Mouse (Mus musculus) heart, embryonic 11.5 days (tissue): ENCODE data around the gene Tmem30a. TPM values are rescaled to one million over a fixed set of nuclear protein-coding genes. Genes with fewer than 3 reads are reported as not detected.

ENCODE experiments used
- ATAC-seq: fragments of 200-750 bp; cut with Nextera tagmentation; replicated peaks from 2 replicates; pipeline ENCODE4 v1.8.0; 2017; ENCODE audit warnings: moderate library complexity; ENCODE audit not compliant: insufficient number of reproducible peaks, low FRiP score, low TSS enrichment
- H3K27ac ChIP-seq: fragments of 300-500 bp; sonication (generic); 2 replicates; pipeline ENCODE4 v1.5.1; 2014; ENCODE audit warnings: mild to moderate bottlenecking, low read depth, low read length
- H3K27me3 ChIP-seq: fragments of 300-500 bp; sonication (generic); 2 replicates; pipeline ENCODE4 v1.6.1; 2014; ENCODE audit warnings: mild to moderate bottlenecking, low read length, mixed read lengths; ENCODE audit not compliant: control insufficient read depth, insufficient read depth
- H3K36me3 ChIP-seq: fragments of 300-500 bp; sonication (generic); 2 replicates; pipeline ENCODE4 v1.6.1; 2014; ENCODE audit warnings: mild to moderate bottlenecking, low read length, moderate library complexity, mixed read lengths; ENCODE audit not compliant: control insufficient read depth, insufficient read depth
- H3K4me1 ChIP-seq: fragments of 300-500 bp; sonication (generic); 2 replicates; pipeline ENCODE4 v1.6.1; 2014; ENCODE audit warnings: low read length; ENCODE audit not compliant: control insufficient read depth, insufficient read depth
- H3K4me2 ChIP-seq: fragments of 300-500 bp; sonication (generic); 2 replicates; pipeline ENCODE4 v1.6.1; 2014; ENCODE audit warnings: mild to moderate bottlenecking, moderate library complexity
- H3K4me3 ChIP-seq: fragments of 300-500 bp; sonication (generic); 2 replicates; pipeline ENCODE4 v1.5.1; 2014; ENCODE audit warnings: low read depth, low read length
- H3K9ac ChIP-seq: fragments of 300-500 bp; sonication (generic); 2 replicates; pipeline ENCODE4 v1.6.1; 2014; ENCODE audit warnings: mild to moderate bottlenecking, low read depth, low read length, moderate library complexity
- H3K9me3 ChIP-seq: fragments of 300-500 bp; sonication (generic); replicated peaks from 2 replicates; pipeline ENCODE4 v1.6.1; 2016; ENCODE audit warnings: low read length; ENCODE audit not compliant: control insufficient read depth
- WGBS: fragments of 180-500 bp; shearing (Covaris S2); extraction: QIAGEN DNeasy Blood & Tissue Kit; methylation state at CpG from one replicate; pipeline ENCODE4 v1.1.7; 2014; ENCODE audit not compliant: insufficient replicate concordance; 5-methylcytosine and 5-hydroxymethylcytosine counted together
- polyA plus RNA-seq: library from polyadenylated mRNA; unstranded; fragments of >200 nt; fragmentation: Nextera tagmentation; extraction: Ambion mirVana; gene quantifications from 2 replicates; pipeline ENCODE4 v1.2.1, GENCODE M21; 2014

The Tmem30a gene
- polyA plus RNA-seq, 1 experiment from 2014 or later, result 88.2 TPM

- Histone ChIP-seq H3K4me2 (no peak overlapping the region), H3K4me3 (no peak overlapping the region), H3K27me3 (no peaks in the 10 kb centered on the region), H3K36me3 (no peaks in the 10 kb centered on the region), H3K27ac (no peak overlapping the region), H3K9me3 (no peaks in the 10 kb centered on the region), H3K9ac (no peak overlapping the region), H3K4me1 (no peaks in the 10 kb centered on the region)
- 47% methylated on average over 4 of the region's 4 CpGs for WGBS
- no peak for ATAC-seq
Measured at GRCm38 (mm10) chr9:79807178-79807577, 13.9 kb upstream of the Tmem30a start.

- WGBS, result 49% methylated on average over 12 of the region's 12 CpGs
- H3K27me3 ChIP-seq, result no peaks in the 10 kb centered on the region
- H3K4me3 ChIP-seq, result no peak overlapping the region
- H3K4me1 ChIP-seq, result no peaks in the 10 kb centered on the region
- H3K9ac ChIP-seq, result no peak overlapping the region
- H3K27ac ChIP-seq, result no peak overlapping the region
- no peaks in the 10 kb centered on the region for H3K9me3 ChIP-seq
- ATAC-seq, result no peak
- H3K36me3 ChIP-seq, result no peaks in the 10 kb centered on the region
- H3K4me2 ChIP-seq, result no peak overlapping the region
Measured at GRCm38 (mm10) chr9:79806317-79807075, 13.2 kb upstream of the Tmem30a start.

- WGBS, result 87% methylated on average over 10 of the region's 10 CpGs
Measured at GRCm38 (mm10) chr9:79805426-79805825, 12.1 kb upstream of the Tmem30a start.

GRCm38 (mm10) chr9:79796461-79797135 is 3.3 kb upstream of the Tmem30a start:
- no peaks in the 10 kb centered on the region for H3K27me3 ChIP-seq
- H3K4me1 ChIP-seq, result peaks cover 2% of the 10 kb centered on the region; the same call in 1 of the 2 replicates
- H3K4me3 ChIP-seq, result no peak overlapping the region
- no peak for ATAC-seq
- H3K36me3 ChIP-seq, result no peaks in the 10 kb centered on the region
- WGBS, result 62% methylated on average over 7 of the region's 7 CpGs
- H3K9ac ChIP-seq, result no peak overlapping the region
- H3K4me2 ChIP-seq, result no peak overlapping the region
- H3K27ac ChIP-seq, result no peak overlapping the region
- H3K9me3 ChIP-seq, result no peaks in the 10 kb centered on the region

More at GRCm38 (mm10) chr9:79805426-79805825, 12.1 kb upstream of the Tmem30a start:
- no peak for ATAC-seq
- Histone ChIP-seq H3K4me1 (no peaks in the 10 kb centered on the region), H3K36me3 (no peaks in the 10 kb centered on the region), H3K27me3 (no peaks in the 10 kb centered on the region), H3K9ac (no peak overlapping the region), H3K4me2 (no peak overlapping the region), H3K27ac (no peak overlapping the region), H3K4me3 (no peak overlapping the region), H3K9me3 (no peaks in the 10 kb centered on the region)

- Histone ChIP-seq H3K27me3 (no peaks in the 10 kb centered on the region), H3K4me2 (no peak overlapping the region), H3K4me3 (no peak overlapping the region), H3K9me3 (no peaks in the 10 kb centered on the region), H3K9ac (no peak overlapping the region), H3K4me1 (peaks cover 2% of the 10 kb centered on the region; the same call in 1 of the 2 replicates), H3K27ac (no peak overlapping the region), H3K36me3 (no peaks in the 10 kb centered on the region)
- no peak for ATAC-seq
- 65% methylated on average over 1 of the region's 1 CpGs for WGBS
Measured at GRCm38 (mm10) chr9:79795076-79795475, 1.8 kb upstream of the Tmem30a start.

- H3K4me2 ChIP-seq, result no peak overlapping the region
- 81% methylated on average over 2 of the region's 2 CpGs for WGBS
- no peaks in the 10 kb centered on the region for H3K9me3 ChIP-seq
- no peaks in the 10 kb centered on the region for H3K27me3 ChIP-seq
- no peak overlapping the region for H3K9ac ChIP-seq
- H3K27ac ChIP-seq, result no peak overlapping the region
- no peak overlapping the region for H3K4me3 ChIP-seq
- H3K4me1 ChIP-seq, result no peaks in the 10 kb centered on the region
- ATAC-seq, result no peak
- H3K36me3 ChIP-seq, result no peaks in the 10 kb centered on the region
Measured at GRCm38 (mm10) chr9:79785794-79786085, 7.6 kb downstream of the Tmem30a start.

GRCm38 (mm10) chr9:79784934-79785793 is 8.1 kb downstream of the Tmem30a start:
- no peak overlapping the region for H3K4me2 ChIP-seq
- no peaks in the 10 kb centered on the region for H3K9me3 ChIP-seq
- 86% methylated on average over 2 of the region's 2 CpGs for WGBS
- no peaks in the 10 kb centered on the region for H3K4me1 ChIP-seq
- ATAC-seq, result no peak
- H3K27me3 ChIP-seq, result no peaks in the 10 kb centered on the region
- H3K4me3 ChIP-seq, result no peak overlapping the region
- H3K27ac ChIP-seq, result no peak overlapping the region
- H3K9ac ChIP-seq, result no peak overlapping the region
- H3K36me3 ChIP-seq, result no peaks in the 10 kb centered on the region

- WGBS, result 75% methylated on average over 3 of the region's 3 CpGs
- Histone ChIP-seq H3K4me1 (no peaks in the 10 kb centered on the region), H3K27ac (no peak overlapping the region), H3K4me2 (no peak overlapping the region), H3K36me3 (no peaks in the 10 kb centered on the region), H3K9ac (no peak overlapping the region), H3K9me3 (no peaks in the 10 kb centered on the region), H3K27me3 (no peaks in the 10 kb centered on the region), H3K4me3 (no peak overlapping the region)
- ATAC-seq, result no peak
Measured at GRCm38 (mm10) chr9:79784439-79784838, 8.9 kb downstream of the Tmem30a start.
